Mouse (Mus musculus) ovary, postnatal 10 days (tissue): ENCODE measurements around the gene Ahctf1.
A peak's percentile ranks its signal among the peaks of the same experiment; 100 is the strongest.
"Not testable (repeated sequence)": the region's sequence is repeated elsewhere in the genome, so short reads cannot be mapped to it uniquely, and the experiment has no call there.

ENCODE experiments used
- DNase-seq: peaks from one replicate; pipeline ENCODE4 v3.0.0; 2022; ENCODE audit warnings: low spot score

The Ahctf1 gene

DNA sequence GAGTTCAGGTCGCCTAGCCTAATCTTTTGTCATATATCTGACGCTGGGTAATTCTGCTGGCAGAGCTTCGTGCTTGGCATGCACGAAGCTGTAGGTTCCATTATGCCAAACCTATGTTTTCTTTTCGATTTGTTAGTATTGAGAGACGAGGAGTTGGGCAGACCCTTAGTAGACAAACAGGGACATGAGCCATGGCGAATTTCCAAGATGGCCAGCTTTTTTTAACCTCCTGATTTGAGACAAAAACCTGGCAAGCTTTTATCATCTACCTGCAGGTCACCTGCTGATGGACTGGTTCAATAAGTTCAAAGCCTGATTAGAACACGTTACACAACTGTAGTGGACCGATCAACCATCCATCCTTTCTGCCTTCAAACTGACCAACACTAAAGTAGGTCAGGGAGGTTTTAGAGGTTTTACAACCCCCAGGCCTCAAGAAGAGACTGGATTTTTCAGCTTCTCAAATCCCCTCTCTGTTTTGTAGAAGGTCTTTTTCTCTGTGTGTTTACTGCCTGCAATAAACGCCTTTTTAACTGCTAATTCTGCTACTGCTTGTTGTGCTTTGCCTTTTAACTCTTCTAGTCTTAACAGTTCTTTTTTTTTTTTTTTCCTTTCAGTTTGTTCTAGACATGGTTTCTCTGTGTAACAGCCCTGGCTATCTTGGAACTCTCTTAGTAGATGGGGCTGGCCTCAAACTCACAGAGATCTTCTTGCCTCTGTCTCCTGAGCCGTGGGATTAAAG is 831 bp upstream of the Ahctf1 start:
- no peak for DNase-seq

DNA sequence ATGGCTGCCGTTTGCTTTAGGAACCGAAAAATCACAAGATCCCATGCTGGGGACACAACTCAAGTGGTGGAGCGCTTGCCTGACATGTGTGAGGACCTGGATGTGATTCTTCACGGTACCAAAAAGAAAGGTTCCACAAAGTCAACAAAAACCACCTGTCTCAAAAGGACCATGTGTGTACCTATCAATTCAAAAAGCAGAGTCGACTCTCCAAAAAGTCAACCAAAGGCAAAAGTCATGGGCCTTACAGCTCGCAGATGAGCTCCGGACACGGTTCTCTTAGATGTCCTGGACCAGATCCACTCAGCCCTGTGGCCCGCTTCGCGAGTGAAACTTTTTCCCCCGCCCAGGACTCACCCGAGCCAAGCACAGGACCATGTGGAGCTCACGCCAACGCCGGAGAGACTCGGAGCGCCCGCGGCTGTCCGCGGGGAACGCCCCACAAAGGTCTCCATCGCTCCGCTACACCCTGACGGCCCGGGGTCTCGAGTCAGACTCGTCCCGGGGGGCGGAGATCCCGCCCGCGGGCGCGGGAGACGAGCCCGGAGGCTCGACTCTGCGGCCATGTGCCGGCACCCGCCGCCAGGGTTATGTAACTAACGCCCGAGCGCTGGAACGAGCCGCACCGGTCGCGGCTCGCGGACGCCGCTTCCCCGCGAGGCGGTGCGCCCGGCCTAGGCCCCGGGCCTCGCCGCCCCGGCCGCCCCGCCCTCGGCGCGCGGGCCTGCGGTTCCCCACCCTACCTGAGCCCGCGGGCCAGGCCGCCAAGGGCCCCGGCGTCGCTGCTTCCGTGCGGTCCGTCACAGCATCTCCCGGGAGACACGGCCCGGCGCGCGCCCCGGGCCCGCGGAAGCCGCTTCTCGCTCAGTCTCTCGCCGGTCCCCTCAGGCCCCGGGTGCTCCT is 619 bp downstream of the Ahctf1 start, which contains the start of gene Gm10518:
Gene Gm10518 (plus strand): TSS at position 767 of the 903 bp plus-strand sequence.
- peak; percentile 52 for DNase-seq

DNA sequence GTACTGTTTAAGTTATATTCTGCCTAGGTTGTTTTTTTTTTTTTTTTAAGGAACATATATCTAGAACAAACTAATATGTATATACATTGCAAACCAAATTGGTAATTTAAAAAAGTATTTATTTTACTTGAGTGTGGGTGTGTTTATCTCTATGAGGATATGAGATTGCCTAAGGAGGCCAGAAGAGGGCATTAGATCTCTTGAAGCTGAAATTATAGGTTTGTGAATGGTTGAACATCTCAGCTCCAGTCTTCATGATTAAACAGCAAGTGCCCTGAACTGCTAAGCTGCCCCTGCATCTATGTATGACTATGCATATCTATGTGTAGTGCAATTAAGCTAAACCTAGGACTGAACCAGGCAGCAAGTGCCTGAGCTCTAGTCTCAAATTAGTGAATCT is 4.7 kb downstream of the Ahctf1 start:
- DNase-seq, result no peak

DNA sequence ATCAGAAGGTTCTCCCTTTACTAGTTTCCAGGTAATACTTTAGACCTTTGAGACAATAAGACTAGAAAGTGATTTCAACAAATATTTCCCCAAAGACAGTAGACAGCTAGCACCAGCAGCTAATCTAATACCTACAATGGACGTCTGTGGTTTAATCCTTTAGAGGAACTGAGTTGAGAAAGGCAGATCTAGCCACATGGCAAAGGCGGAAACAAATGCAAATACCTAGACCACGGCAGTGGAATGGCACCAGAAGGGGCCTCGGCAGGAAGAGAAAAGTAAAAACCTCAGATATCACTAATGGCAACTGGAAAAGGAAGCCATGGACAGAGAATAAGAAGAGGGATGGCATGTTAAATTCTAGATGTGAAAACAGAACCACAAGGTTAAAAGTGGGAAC is 16.2 kb downstream of the Ahctf1 start:
- no peak for DNase-seq

DNA sequence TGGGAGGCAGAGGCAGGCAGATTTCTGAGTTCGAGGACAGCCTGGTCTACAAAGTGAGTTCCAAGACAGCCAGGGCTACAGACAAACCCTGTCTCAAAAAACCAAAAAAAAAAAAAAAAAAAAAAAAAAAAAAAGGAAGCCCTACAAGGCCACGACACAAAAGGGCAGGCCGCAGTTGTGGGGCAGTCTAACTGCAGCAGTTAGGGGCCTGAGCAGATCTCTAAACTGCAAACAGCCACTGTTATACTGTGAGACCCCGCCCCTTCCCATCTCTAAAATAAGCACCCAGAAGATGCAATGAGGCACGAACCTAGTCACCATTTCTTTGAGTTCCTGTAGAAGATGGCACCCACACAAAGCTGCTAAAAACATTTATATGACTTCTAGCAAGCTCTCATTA is 18.0 kb downstream of the Ahctf1 start:
- DNase-seq, result no peak

DNA sequence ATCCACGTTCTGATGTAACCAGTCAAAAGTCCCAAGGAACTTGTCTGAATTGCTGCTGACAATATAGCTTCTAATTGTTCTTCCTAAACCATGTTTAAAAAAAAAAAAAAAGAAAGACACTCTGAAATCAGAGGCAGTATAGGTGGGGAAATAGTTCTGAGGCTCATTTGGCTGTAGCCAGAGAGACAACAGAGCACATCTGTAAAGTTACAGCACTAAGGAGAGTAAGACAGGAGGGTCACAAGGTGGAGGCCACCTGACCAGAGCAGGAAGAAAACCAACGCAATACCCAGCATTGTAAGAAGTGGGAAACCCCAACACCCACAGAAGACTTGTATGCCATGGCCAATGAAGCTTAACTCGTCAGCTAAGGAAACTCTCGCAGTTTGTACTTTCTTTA is 19.4 kb downstream of the Ahctf1 start:
- no peak for DNase-seq

DNA sequence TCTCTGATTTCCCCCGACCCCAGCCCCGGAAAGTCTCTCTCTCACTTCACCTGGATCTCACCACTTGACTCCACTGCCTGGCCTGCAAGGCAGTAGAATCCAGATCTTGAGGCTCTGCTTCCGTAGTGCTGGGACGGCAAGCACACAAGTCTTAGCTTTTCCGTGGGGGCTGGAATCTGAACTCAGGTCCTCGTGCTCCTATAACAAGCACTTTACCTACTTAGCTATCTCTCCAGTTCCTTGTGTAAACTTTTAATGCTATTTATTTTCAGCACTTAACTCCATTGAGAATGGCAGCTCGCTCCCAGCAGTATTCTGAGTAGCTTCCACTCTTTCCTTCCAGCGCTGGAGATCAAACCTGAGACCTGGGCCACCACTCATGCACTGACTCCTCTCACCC is 26.6 kb downstream of the Ahctf1 start:
- no peak for DNase-seq

DNA sequence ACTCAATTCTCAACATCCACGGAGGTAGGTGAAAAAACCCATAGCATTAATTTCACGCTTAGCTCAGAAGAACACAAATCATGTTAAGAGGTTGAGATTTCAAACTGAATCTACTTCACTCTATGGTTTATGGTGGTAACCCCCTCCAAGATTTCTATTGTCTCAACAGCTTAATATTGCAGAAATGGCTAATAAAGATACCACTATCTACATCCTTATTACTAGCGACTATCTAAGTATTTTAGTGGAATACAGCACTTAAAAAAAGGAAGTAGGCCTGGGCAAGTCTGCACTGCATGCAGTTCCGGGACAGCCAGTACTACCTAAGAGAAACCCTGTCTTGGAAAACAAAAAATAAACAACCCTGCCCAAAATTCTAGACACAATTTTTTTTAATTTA is 42.9 kb downstream of the Ahctf1 start:
- no peak for DNase-seq

DNA sequence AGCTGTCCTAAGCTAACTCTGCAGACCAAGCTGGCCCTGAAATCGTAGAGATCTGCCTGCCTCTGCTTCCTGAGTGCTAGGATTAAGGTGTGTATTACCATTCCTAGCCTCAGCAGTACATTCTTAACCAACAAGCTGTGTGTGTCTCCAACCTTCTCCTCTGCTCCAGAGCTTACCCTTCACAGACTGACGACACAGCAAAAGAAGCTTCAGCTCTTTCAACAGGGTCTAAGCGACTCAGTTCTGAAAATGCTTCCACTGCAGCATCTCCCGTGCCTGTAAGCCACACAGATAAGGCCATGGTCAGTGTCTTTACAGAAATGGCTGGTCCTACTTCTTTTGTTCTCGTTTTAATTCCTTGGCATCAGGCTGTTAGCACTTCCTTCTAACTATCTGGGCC is 43.4 kb downstream of the Ahctf1 start:
- no peak for DNase-seq

DNA sequence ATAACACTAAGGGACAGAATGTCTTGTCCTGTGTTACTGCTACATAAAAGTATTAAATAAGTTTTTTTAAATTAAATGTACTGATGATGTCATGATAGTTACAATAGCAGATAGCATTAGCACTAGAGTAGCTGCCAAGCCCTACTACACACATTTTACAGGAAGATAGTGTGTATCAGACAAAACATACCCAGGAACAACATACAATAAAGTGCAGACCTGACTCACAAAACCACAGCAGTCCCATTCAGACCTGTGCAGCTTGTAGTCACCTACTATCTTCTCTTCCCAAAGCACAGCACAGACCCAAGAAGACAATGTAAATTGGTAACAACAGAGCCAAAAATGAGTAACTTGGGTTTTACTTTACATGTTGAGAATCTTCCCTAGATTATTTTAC is 47.0 kb downstream of the Ahctf1 start:
- no peak for DNase-seq

DNA sequence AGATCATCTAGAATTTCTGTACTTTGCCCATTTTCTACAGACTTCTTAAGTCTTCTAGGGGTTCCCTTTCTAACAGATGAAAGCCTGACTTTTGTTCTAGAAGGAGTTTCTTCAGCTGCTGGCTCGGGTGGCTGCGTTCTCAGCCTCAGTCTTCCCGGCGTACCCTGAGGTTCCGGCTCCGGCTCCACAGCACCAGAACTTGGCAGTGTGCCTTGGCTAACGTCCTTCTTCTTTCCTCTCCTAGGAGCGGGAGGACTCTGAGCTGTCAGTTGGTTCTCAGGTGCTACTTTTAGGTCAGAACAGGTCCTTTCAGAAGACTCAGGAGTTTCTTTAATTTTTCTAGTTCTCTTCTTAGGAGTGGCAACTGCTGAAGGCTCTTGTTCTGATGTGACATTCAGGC is 50.5 kb downstream of the Ahctf1 start:
- DNase-seq, result no peak

DNA sequence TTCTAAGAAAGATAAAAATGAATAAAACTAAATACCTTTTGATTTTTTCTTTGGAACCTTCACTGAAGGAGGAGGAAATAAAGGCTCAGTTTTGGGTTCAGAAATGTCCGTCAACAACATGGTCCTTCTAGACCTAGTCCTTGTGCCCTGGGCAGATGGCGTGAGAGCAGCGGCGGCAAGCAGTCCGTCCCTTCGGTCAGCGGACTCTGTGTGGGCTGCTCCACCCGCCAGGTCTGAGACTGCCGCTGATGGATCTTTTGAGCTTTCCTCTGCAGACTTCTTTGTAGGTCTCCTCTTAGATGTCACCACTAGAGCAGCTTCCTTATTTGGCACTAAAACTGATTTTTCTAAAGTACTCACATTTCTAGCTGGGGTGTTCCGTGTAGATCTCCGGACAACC is 51.2 kb downstream of the Ahctf1 start:
- no peak for DNase-seq

DNA sequence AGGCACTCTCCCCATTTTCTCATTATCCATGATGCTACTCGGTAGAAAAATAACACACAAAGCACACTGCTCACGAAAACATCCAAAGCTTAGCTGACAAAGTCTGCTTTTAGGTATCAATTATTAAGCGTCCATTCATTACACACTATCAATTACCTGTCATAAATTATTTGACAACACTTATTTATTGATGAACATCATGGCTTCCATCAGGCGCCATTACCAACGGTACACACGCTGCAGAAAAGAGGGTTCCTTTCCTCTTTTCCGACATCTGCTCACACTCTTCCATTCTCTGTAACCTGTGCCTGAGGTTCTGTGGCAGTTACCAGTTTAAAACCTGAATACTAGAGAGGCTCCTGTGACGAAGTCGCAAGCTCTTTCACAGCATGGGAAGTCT is 58.3 kb downstream of the Ahctf1 start, which contains the start of gene Kif28:
Gene Kif28 (minus strand): TSS at position 101 of the 400 bp plus-strand sequence.
- DNase-seq, result no peak

DNA sequence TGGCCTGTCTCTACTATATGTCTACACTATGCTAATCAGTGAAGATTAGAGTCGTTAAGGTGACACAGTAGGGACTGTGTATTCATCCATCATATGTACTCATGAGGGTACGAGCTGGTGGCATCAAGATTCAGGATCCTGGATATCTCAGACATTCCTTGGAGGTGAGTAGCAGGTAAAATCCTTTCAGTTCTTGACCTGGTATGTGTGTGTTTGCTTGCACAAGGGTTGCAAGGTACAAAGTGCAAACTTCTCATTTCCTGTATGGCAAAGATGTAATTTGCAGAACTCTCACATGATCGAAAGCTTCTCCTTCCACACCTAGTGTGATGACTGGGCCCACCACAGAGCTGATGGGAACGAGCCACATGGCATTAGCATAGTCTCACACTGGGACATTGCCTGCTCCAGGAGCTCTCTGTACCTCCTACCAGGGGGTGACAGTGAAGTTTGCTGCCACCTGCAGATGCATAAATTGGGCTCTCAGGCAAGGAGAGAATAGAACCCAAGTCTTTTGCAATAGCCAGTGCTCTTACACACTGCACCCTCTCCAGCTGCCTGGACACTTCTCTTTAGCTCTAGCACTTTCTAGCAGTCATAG is 59.8 kb downstream of the Ahctf1 start:
- DNase-seq, result no peak

DNA sequence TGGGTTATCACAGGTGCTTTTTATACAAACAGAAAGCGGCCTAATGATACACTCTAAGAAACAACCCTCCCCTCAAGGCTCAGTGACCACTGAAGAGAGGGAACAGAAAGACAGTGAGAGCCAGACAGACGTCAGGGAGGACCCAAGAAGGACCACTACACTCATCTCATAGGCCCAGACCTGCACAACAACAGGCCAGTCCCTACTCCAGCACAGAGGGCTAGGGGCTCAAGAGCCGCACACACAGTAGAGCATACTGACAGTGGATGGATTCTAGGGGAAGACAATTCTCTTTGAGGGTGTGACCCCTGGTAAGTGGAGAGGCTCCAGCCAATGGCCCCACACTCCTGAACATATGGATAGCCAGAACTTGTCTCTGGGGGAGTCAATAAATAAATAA is 67.0 kb downstream of the Ahctf1 start:
- DNase-seq, result no peak

DNA sequence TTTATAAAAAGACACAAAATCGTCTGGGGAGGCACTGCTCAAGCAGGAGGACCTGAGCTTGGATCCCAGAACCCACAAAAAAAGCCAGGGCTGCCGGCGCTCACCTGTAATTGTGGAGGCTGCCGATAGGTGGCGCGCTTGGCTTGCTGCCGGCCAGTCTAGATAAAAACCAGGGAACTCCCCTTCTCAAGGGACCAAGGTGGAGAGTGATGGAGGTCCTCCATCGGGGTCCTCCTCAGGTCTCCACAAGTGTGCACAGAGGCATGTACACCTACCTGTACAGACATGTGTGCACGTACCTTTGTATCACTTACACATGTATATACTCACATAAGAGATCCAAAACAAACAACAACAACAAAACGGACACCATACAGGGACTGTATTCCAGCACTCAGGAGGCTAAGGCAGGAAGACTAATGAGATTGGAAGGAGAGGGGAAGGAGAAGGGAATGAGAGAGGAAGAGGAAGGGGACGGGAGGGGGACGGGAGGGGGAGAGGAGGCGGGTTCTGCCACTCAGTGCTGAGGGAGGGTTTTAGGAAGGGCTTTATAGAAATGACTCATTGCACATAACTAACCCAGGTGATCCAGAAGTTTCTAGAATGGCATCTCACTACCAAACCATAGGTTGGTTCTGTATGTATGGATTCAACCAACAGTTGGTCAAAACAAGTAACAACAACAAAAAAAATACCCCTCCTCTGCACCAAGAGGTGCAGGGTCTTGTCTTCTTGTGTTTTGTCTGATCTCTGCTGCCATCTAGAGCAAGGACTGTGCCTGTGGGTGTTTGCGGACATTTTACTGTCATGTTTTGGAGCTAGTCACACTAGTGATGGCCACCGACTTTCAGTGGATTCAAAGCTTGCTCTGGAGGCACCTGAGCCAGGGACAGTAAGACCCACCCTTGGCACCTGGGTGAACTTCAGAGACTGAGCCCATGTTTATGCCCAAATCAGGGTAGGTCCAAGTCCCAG is 68.7 kb downstream of the Ahctf1 start:
- DNase-seq, result peak; percentile 56

DNA sequence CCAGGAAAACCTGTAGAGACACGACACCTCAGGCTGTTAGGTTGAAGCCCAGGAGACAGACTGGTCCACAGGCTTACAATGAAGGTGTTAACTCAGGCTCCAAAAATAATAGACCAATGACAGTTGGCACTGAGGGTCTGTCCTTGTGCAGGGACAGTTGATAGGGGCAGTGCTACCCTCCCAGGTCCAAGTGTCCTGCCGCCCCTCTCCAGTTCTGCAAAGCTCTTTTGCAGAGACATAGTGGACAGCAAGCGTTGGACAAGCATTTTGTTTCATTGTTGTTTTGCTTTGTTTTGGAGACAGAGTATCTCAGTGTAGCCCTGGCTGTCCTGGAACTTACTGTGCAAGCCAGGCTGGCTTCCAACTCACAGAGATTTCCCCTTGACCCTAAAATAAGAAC is 72.1 kb downstream of the Ahctf1 start:
- no peak for DNase-seq

DNA sequence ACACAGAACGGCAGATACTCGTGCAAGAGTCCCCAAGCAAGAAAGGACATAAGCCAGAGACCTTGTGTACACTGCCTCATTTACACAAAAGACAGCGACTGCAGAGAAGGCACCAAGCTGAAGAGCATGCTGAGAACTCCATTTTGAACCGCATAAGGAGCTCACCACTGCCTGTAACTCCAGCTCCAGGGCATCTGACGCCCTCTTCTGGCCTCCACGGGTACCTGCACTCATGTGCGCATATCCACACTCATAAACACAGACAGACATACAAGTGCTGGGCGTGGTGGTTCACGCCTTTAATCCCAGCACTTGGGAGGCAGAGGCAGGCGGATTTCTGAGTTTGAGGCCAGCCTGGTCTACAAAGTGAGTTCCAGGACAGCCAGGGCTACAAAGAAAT is 74.8 kb downstream of the Ahctf1 start:
- DNase-seq, result no peak

DNA sequence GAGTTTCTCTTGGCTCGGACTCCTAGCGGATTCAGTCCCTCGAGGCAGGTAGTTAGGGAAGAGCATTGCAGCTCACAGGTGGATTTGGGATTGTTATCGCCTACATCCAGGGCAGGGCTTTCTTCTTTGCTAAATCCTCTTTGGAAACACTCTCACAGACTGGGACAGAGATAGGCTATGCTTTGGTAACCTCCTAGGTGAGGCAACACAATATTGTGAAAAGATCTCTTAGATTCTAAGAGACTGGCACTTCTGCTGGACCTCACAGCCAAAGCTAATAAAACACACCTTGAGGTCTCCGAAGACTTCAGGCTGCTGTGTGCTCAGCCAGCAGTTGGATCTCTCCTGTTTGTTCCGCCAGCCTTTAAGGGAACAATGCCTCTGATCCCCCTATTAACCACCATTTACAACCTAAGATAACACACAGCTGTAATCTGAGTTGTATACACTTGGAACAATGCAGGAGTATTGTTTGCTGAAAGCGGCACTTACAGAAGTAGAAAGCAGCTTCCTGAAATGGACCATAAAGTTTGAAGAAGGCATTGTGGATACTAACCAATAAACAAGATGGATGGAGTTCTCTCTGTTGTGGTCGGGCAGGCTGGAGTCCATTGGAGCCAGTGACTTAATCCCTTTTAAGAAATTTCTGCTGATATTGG is 80.5 kb downstream of the Ahctf1 start:
- DNase-seq, result no peak

DNA sequence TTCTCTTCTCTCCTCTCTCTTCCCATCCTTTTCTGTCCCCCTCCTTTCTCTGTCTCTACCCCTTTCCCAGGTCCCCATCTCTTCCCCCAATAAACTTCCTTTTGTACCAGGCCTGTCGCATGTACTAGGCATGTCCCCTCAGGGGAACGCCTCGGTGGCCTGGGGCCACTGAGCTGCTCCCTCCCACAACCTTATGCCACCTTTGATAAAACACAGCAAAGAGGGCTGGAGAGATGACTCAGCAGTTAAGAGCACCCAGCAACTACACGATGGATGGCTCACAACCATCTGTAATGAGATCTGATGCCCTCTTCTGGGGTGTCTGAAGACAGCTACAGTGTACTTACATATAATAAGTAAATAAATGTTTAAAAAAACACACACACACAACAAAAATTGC is 87.7 kb downstream of the Ahctf1 start:
- no peak for DNase-seq

DNA sequence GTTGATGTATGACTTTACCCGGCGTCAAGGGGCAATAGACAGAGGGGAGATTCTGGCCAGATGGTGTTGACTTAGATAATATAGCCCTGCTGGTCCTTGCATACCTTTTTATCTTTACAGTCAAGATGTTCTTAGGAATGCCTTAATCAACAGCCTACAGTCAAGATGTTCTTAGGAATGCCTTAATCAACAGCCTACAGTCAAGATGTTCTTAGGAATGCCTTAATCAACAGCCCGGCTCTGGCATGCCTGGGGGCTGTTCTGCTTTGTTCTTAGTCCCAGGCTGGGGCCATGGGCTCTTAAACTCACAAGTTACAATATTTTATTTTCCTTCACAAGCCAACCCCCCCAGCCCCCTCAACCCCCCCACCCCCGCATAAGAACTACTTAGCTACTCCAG is 88.2 kb downstream of the Ahctf1 start:
- not testable (repeated sequence) for DNase-seq
